8 mouse cellular contexts compared by ENCODE assay signal in the genomic region with DNA sequence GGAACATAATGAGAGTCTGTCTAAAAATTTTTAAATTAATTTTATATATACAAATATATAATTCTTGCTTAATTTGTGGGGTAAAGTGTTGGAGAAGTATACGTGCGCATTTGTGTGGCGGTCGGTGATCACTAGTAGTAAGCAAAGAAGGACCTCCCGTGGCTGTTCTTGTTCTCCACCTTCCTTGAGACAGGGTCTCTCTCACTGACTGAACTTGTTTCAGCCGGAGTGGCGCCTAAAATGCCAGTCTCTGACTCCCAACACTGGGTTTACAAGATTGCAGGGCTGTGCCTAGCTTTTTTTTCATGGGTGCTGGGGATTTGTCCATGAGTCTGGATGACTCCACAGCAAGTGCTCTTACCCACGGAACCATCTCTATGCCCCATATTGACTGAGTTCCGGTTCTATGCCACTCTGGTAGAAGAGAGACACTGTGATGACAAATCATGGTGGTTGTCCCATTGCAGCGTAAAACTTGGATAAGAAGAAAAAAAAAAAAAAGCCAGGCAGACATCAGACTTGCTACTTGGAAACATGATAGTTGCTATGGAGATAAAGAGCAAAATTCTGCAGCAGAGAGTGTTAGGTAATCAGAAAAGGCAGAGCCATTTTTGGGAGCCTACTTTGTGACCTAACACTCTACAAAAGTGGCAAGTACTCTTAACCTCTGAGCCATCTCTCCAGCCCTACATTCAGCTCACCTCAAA. TPM values are rescaled to one million over a fixed set of nuclear protein-coding genes. Genes with fewer than 3 reads are reported as not detected.
DNase-seq lines count a peak whose midpoint lies in the region; ATAC-seq and TF ChIP-seq lines count a peak whose summit lies in the region.

No protein-coding gene starts in this region.

- WGBS in heart, embryonic 10.5 days: 70% methylated on average over 10 of the region's 10 CpGs
- WGBS in embryonic facial prominence, embryonic 13.5 days: 79% methylated on average over 10 of the region's 10 CpGs
- WGBS in kidney, postnatal 0 days: 81% methylated on average over 10 of the region's 10 CpGs
- 80% methylated on average over 10 of the region's 10 CpGs for WGBS in neural tube, embryonic 14.5 days

- H3K9me3 ChIP-seq in heart, embryonic 10.5 days: no peaks in the 10 kb centered on the region
- no peaks in the 10 kb centered on the region for H3K9me3 ChIP-seq in ES-Bruce4 (replicated peaks; ENCODE audit: control insufficient read depth, insufficient read depth, low read length, poor library complexity, severe bottlenecking)
- H3K9me3 ChIP-seq in embryonic facial prominence, embryonic 13.5 days: no peaks in the 10 kb centered on the region
- no peaks in the 10 kb centered on the region for H3K9me3 ChIP-seq in kidney, postnatal 0 days (replicated peaks; ENCODE audit: low read length)
- H3K9me3 ChIP-seq in neural tube, embryonic 14.5 days (ENCODE audit: control insufficient read depth, low read length): no peaks in the 10 kb centered on the region

- H3K4me2 ChIP-seq in embryonic facial prominence, embryonic 13.5 days: peak overlapping the region; percentile 83
- H3K4me2 ChIP-seq in kidney, postnatal 0 days (ENCODE audit: low read length): peak overlapping the region; percentile 79
- H3K4me2 ChIP-seq in neural tube, embryonic 14.5 days (ENCODE audit: low read depth, low read length): peak overlapping the region; percentile 87

- H3K27me3 ChIP-seq in heart, embryonic 10.5 days (ENCODE audit: insufficient read depth, poor library complexity, severe bottlenecking): no peaks in the 10 kb centered on the region
- H3K27me3 ChIP-seq in ES-Bruce4 (ENCODE audit: control insufficient read depth, insufficient read depth, low read length, poor library complexity, severe bottlenecking): no peaks in the 10 kb centered on the region
- H3K27me3 ChIP-seq in embryonic facial prominence, embryonic 13.5 days: no peaks in the 10 kb centered on the region
- H3K27me3 ChIP-seq in kidney, postnatal 0 days (ENCODE audit: insufficient read depth, low read length): no peaks in the 10 kb centered on the region
- H3K27me3 ChIP-seq in neural tube, embryonic 14.5 days (ENCODE audit: control insufficient read depth, insufficient read depth, low read length): no peaks in the 10 kb centered on the region

- no peak for ATAC-seq in embryonic facial prominence, embryonic 13.5 days (ENCODE audit: insufficient number of reproducible peaks, insufficient read depth, low FRiP score, low TSS enrichment, low read depth)
- no peak for ATAC-seq in kidney, postnatal 0 days (replicated peaks; ENCODE audit: low FRiP score, low read depth)
- no peak for ATAC-seq in neural tube, embryonic 14.5 days (ENCODE audit: low read depth)
- ATAC-seq in frontal cortex, adult (ENCODE audit: low TSS enrichment): no peak

- no peak for TF ChIP-seq EP300 in ES-Bruce4 (IDR thresholded peaks at IDR 0.05; ENCODE audit: insufficient read depth, low read depth, low read length)

- peak overlapping the region; percentile 73 for H3K4me3 ChIP-seq in heart, embryonic 10.5 days
- H3K4me3 ChIP-seq in ES-Bruce4 (ENCODE audit: low read depth, low read length): no peak overlapping the region
- peak overlapping the region; percentile 74 for H3K4me3 ChIP-seq in embryonic facial prominence, embryonic 13.5 days
- peak overlapping the region; percentile 71; the same call in 1 of the 2 replicates for H3K4me3 ChIP-seq in kidney, postnatal 0 days (replicated peaks; ENCODE audit: low read depth, low read length)
- H3K4me3 ChIP-seq in neural tube, embryonic 14.5 days (ENCODE audit: low read depth, low read length): peak overlapping the region; percentile 67

- no peak for TF ChIP-seq POLR2A in ES-Bruce4 (IDR thresholded peaks at IDR 0.05; ENCODE audit: insufficient read depth, low read length)

- TF ChIP-seq CTCF in ES-Bruce4 (IDR thresholded peaks at IDR 0.05; ENCODE audit: low read depth, low read length): no peak
- no peak for TF ChIP-seq CTCF in kidney, postnatal 0 days (IDR thresholded peaks at IDR 0.05; ENCODE audit: low read depth)

- intact Hi-C loops in heart, postnatal 14 days (cut with DNase I): loop anchor here (10.0 kb wide), 1 partner anchor 486 kb away; no protein-coding TSS in a partner anchor

- DNase-seq in heart, embryonic 10.5 days (ENCODE audit: low spot score): no peak
- DNase-seq in heart, postnatal 14 days: no peak
- DNase-seq in kidney, postnatal 0 days (ENCODE audit: low spot score): no peak
- no peak for DNase-seq in retina, postnatal 1 day

- H3K4me1 ChIP-seq in heart, embryonic 10.5 days: peaks cover 20% of the 10 kb centered on the region
- no peaks in the 10 kb centered on the region for H3K4me1 ChIP-seq in ES-Bruce4 (ENCODE audit: control insufficient read depth, insufficient read depth, low read length)
- H3K4me1 ChIP-seq in embryonic facial prominence, embryonic 13.5 days: peaks cover 10% of the 10 kb centered on the region
- 0 out of 2 replicates have a peak, but pooled peaks cover 3% of the 10 kb centered on the region for H3K4me1 ChIP-seq in kidney, postnatal 0 days (replicated peaks; ENCODE audit: insufficient read depth, low read length)
- peaks cover 18% of the 10 kb centered on the region for H3K4me1 ChIP-seq in neural tube, embryonic 14.5 days (ENCODE audit: control insufficient read depth, insufficient read depth, low read length)

- H3K27ac ChIP-seq in heart, embryonic 10.5 days: peak overlapping the region; percentile 88
- no peak overlapping the region for H3K27ac ChIP-seq in ES-Bruce4 (ENCODE audit: insufficient read depth, low read length)
- peak overlapping the region; percentile 79 for H3K27ac ChIP-seq in embryonic facial prominence, embryonic 13.5 days
- peak overlapping the region; percentile 62 for H3K27ac ChIP-seq in kidney, postnatal 0 days
- peak overlapping the region; percentile 76 for H3K27ac ChIP-seq in neural tube, embryonic 14.5 days (ENCODE audit: low read depth, low read length)

- H3K36me3 ChIP-seq in heart, embryonic 10.5 days: peaks cover 12% of the 10 kb centered on the region
- peaks cover 19% of the 10 kb centered on the region for H3K36me3 ChIP-seq in ES-Bruce4 (ENCODE audit: control insufficient read depth, insufficient read depth, low read length, poor library complexity, severe bottlenecking)
- H3K36me3 ChIP-seq in embryonic facial prominence, embryonic 13.5 days: peaks cover 17% of the 10 kb centered on the region
- peaks cover 14% of the 10 kb centered on the region; the same call in 1 of the 2 replicates for H3K36me3 ChIP-seq in kidney, postnatal 0 days (ENCODE audit: insufficient read depth, low read length)
- no peaks in the 10 kb centered on the region for H3K36me3 ChIP-seq in neural tube, embryonic 14.5 days (ENCODE audit: control insufficient read depth, insufficient read depth, low read length)

- H3K9ac ChIP-seq in ES-Bruce4 (ENCODE audit: low read depth, poor library complexity, severe bottlenecking): peak overlapping the region; percentile 59
- H3K9ac ChIP-seq in embryonic facial prominence, embryonic 13.5 days: peak overlapping the region; percentile 87; the same call in 1 of the 2 replicates
- H3K9ac ChIP-seq in kidney, postnatal 0 days (ENCODE audit: low read depth, low read length): peak overlapping the region; percentile 83; the same call in 1 of the 2 replicates
- H3K9ac ChIP-seq in neural tube, embryonic 14.5 days (replicated peaks; ENCODE audit: low read depth, low read length): no peak overlapping the region

RNA-seq across cellular contexts. Expression of a gene that starts 0.6 kb away (rescaled TPM):
- polyA plus RNA-seq in heart, embryonic 10.5 days (2016; fragmentation: Nextera tagmentation; extraction: Ambion mirVana): 34.3 and 36.6 TPM in 2 replicates
- 10 to 100 TPM; 13.8 to 14.1 TPM for total RNA-seq in heart, postnatal 14 days (2021)
- polyA plus RNA-seq in ES-Bruce4 (2011; ENCODE audit: insufficient read depth, insufficient read length, low read depth, missing spikeins): 68.0 and 80.3 TPM in 2 replicates
- 41.8 and 42.2 TPM in 2 replicates for polyA plus RNA-seq in embryonic facial prominence, embryonic 13.5 days (2015; fragmentation: Nextera tagmentation; extraction: Ambion mirVana)
- polyA plus RNA-seq in kidney, postnatal 0 days (2015; fragmentation: Nextera tagmentation; extraction: Ambion mirVana): 39.9 and 42.8 TPM in 2 replicates
- polyA plus RNA-seq in neural tube, embryonic 14.5 days (2014; fragmentation: Nextera tagmentation; extraction: Ambion mirVana): 29.1 and 35.1 TPM in 2 replicates

RNA-seq across cellular contexts. Expression of a gene that starts 3.1 kb away (rescaled TPM):
- 31.2 and 33.2 TPM in 2 replicates for polyA plus RNA-seq in heart, embryonic 10.5 days (2016; fragmentation: Nextera tagmentation; extraction: Ambion mirVana)
- total RNA-seq in heart, postnatal 14 days (2021): 10 to 100 TPM; 43.0 to 48.4 TPM
- 24.1 and 25.5 TPM in 2 replicates for polyA plus RNA-seq in ES-Bruce4 (2011; ENCODE audit: insufficient read depth, insufficient read length, low read depth, missing spikeins)
- polyA plus RNA-seq in embryonic facial prominence, embryonic 13.5 days (2015; fragmentation: Nextera tagmentation; extraction: Ambion mirVana): 47.6 and 53.1 TPM in 2 replicates
- 36.0 and 40.8 TPM in 2 replicates for polyA plus RNA-seq in kidney, postnatal 0 days (2015; fragmentation: Nextera tagmentation; extraction: Ambion mirVana)
- 52.6 and 57.6 TPM in 2 replicates for polyA plus RNA-seq in neural tube, embryonic 14.5 days (2014; fragmentation: Nextera tagmentation; extraction: Ambion mirVana)

RNA-seq across cellular contexts. Expression of a gene that starts 3.2 kb away (rescaled TPM):
- polyA plus RNA-seq in heart, embryonic 10.5 days (2016; fragmentation: Nextera tagmentation; extraction: Ambion mirVana): 3.9 and 4.4 TPM in 2 replicates
- 1 to 10 TPM; 2.5 to 3.8 TPM for total RNA-seq in heart, postnatal 14 days (2021)
- polyA plus RNA-seq in ES-Bruce4 (2011; ENCODE audit: insufficient read depth, insufficient read length, low read depth, missing spikeins): 3.9 and 4.6 TPM in 2 replicates
- 6.2 and 7.1 TPM in 2 replicates for polyA plus RNA-seq in embryonic facial prominence, embryonic 13.5 days (2015; fragmentation: Nextera tagmentation; extraction: Ambion mirVana)
- polyA plus RNA-seq in kidney, postnatal 0 days (2015; fragmentation: Nextera tagmentation; extraction: Ambion mirVana): 4.2 and 4.5 TPM in 2 replicates
- polyA plus RNA-seq in neural tube, embryonic 14.5 days (2014; fragmentation: Nextera tagmentation; extraction: Ambion mirVana): 7.7 and 8.3 TPM in 2 replicates
